Mouse (Mus musculus) MEL (cell line): ENCODE results near the gene Atp8b3. TPM values are rescaled to one million over a fixed set of nuclear protein-coding genes. Genes with fewer than 3 reads are reported as not detected.

Experiments
- DNase-seq: peaks from one replicate; pipeline ENCODE4 v3.0.0; 2011; ENCODE audit warnings: low read depth, low spot score
- H3K27ac ChIP-seq: 2 replicates; pipeline ENCODE4 v1.5.1; 2012; ENCODE audit warnings: low read depth, mild to moderate bottlenecking, control low read depth, low read length, moderate library complexity; ENCODE audit not compliant: control insufficient read depth
- H3K27me3 ChIP-seq, 2 experiments: fragments of 150-350 bp in 1 of 2; sonication (generic) in 1 of 2; 2 replicates each; pipeline ENCODE4 v1.6.1; 2012; ENCODE audit warnings: low read length in 2 of 2, mild to moderate bottlenecking in 2 of 2, improper control_type of control experiment in 1 of 2, moderate library complexity in 1 of 2; ENCODE audit not compliant: insufficient read depth in 2 of 2, control insufficient read depth in 1 of 2
- H3K36me3 ChIP-seq, 2 experiments: 2 replicates each; pipeline ENCODE4 v1.6.1; 2012 to 2014; ENCODE audit warnings: low read length in 2 of 2, improper control_type of control experiment in 1 of 2, inconsistent platforms in 1 of 2, mild to moderate bottlenecking in 1 of 2; ENCODE audit not compliant: insufficient read depth in 2 of 2, control insufficient read depth in 1 of 2
- H3K4me1 ChIP-seq, 2 experiments: fragments of 150-350 bp in 1 of 2; sonication (generic) in 1 of 2; 2 replicates each; pipeline ENCODE4 v1.6.1; 2012; ENCODE audit warnings: low read length in 2 of 2, improper control_type of control experiment in 1 of 2, mild to moderate bottlenecking in 1 of 2; ENCODE audit not compliant: insufficient read depth in 2 of 2, control insufficient read depth in 1 of 2
- H3K4me3 ChIP-seq, 2 experiments: fragments of 150-350 bp in 1 of 2; sonication (generic) in 1 of 2; 2 replicates each; pipeline ENCODE4 v1.5.1; 2012; ENCODE audit warnings: low read depth in 2 of 2, low read length in 2 of 2, mild to moderate bottlenecking in 2 of 2, moderate library complexity in 2 of 2, control low read depth in 1 of 2, improper control_type of control experiment in 1 of 2; ENCODE audit not compliant: control insufficient read depth in 1 of 2, insufficient read depth in 1 of 2
- H3K79me2 ChIP-seq: 2 replicates; pipeline ENCODE4 v1.6.1; 2012; ENCODE audit warnings: mild to moderate bottlenecking, low read length, moderate library complexity; ENCODE audit not compliant: control insufficient read depth, poor library complexity, insufficient read depth
- H3K9ac ChIP-seq: 2 replicates; pipeline ENCODE4 v1.6.1; 2012; ENCODE audit warnings: low read depth, mild to moderate bottlenecking, control low read depth, low read length, moderate library complexity; ENCODE audit not compliant: control insufficient read depth, poor library complexity, severe bottlenecking
- H3K9me3 ChIP-seq: fragments of 150-350 bp; sonication (generic); replicated peaks from 2 replicates; pipeline ENCODE4 v1.6.1; 2012; ENCODE audit warnings: mild to moderate bottlenecking, low read length, improper control_type of control experiment, moderate library complexity; ENCODE audit not compliant: insufficient read depth
- CHD1 ChIP-seq: IDR thresholded peaks from 2 replicates; pipeline ENCODE4 v1.6.1; 2012; ENCODE audit warnings: low read depth, mild to moderate bottlenecking, inconsistent platforms, low read length, improper control_type of control experiment
- CHD2 ChIP-seq: IDR thresholded peaks from 2 replicates; pipeline ENCODE4 v1.6.1; 2011; ENCODE audit warnings: low read length, improper control_type of control experiment
- CTCF ChIP-seq, 3 experiments: IDR thresholded peaks in 2 of 3; conservative IDR thresholded peaks in 1 of 3; 2 replicates each; pipeline ENCODE4 v1.5.1; 2011 to 2012; ENCODE audit warnings: low read length in 3 of 3, low read depth in 2 of 3, mild to moderate bottlenecking in 2 of 3, improper control_type of control experiment in 1 of 3, inconsistent platforms in 1 of 3, mixed read lengths in 1 of 3, moderate library complexity in 1 of 3; ENCODE audit not compliant: control insufficient read depth in 1 of 3, insufficient read depth in 1 of 3, poor library complexity in 1 of 3, severe bottlenecking in 1 of 3
- ELF1 ChIP-seq: IDR thresholded peaks from 2 replicates; pipeline ENCODE4 v1.6.1; 2014; ENCODE audit warnings: low read depth, mild to moderate bottlenecking, inconsistent platforms, low read length, improper control_type of control experiment, moderate library complexity
- GABPA ChIP-seq: IDR thresholded peaks from 2 replicates; pipeline ENCODE4 v1.6.1; 2012; ENCODE audit warnings: low read depth, mild to moderate bottlenecking, inconsistent platforms, low read length, improper control_type of control experiment, moderate library complexity
- GATA1 ChIP-seq: IDR thresholded peaks from 2 replicates; pipeline ENCODE4 v1.6.1; 2011; ENCODE audit warnings: low read depth, low read length, improper control_type of control experiment
- JUND ChIP-seq: IDR thresholded peaks from 2 replicates; pipeline ENCODE4 v1.6.1; 2011; ENCODE audit warnings: low read depth, mild to moderate bottlenecking, improper control_type of control experiment, low read length
- MAX ChIP-seq: IDR thresholded peaks from 2 replicates; pipeline ENCODE4 v1.6.1; 2011; ENCODE audit warnings: low read length, improper control_type of control experiment
- MEF2A ChIP-seq: IDR thresholded peaks from 2 replicates; pipeline ENCODE4 v1.6.1; 2014; ENCODE audit warnings: low read depth, mild to moderate bottlenecking, inconsistent platforms, low read length, improper control_type of control experiment; ENCODE audit not compliant: poor library complexity, insufficient replicate concordance, severe bottlenecking; ENCODE audit errors: extremely low read depth
- MXI1 ChIP-seq: IDR thresholded peaks from 2 replicates; pipeline ENCODE4 v1.6.1; 2011; ENCODE audit warnings: mild to moderate bottlenecking, low read depth, low read length, improper control_type of control experiment
- MYC ChIP-seq: IDR thresholded peaks from 2 replicates; pipeline ENCODE4 v1.6.1; 2011; ENCODE audit warnings: low read depth, mild to moderate bottlenecking, low read length, improper control_type of control experiment, moderate library complexity
- NRF1 ChIP-seq: IDR thresholded peaks from 2 replicates; pipeline ENCODE4 v1.6.1; 2014; ENCODE audit warnings: low read depth, mild to moderate bottlenecking, inconsistent platforms, low read length, improper control_type of control experiment, moderate library complexity; ENCODE audit not compliant: poor library complexity, insufficient read depth, severe bottlenecking
- RAD21 ChIP-seq: IDR thresholded peaks from 2 replicates; pipeline ENCODE4 v1.6.1; 2011; ENCODE audit warnings: mild to moderate bottlenecking, low read depth, low read length, improper control_type of control experiment
- RCOR1 ChIP-seq: IDR thresholded peaks from 2 replicates; pipeline ENCODE4 v1.6.1; 2012; ENCODE audit warnings: low read depth, mild to moderate bottlenecking, inconsistent platforms, low read length, improper control_type of control experiment
- SIN3A ChIP-seq: IDR thresholded peaks from 2 replicates; pipeline ENCODE4 v1.6.1; 2012; ENCODE audit warnings: low read length, improper control_type of control experiment, inconsistent platforms
- SMC3 ChIP-seq: IDR thresholded peaks from 2 replicates; pipeline ENCODE4 v1.6.1; 2011; ENCODE audit warnings: low read depth, low read length, improper control_type of control experiment
- ZC3H11A ChIP-seq: IDR thresholded peaks from 2 replicates; pipeline ENCODE4 v1.6.1; 2012; ENCODE audit warnings: low read depth, mild to moderate bottlenecking, inconsistent platforms, low read length, improper control_type of control experiment
- polyA plus RNA-seq, 2 experiments: library from polyadenylated mRNA; stranded (reverse) in 1 of 2; unstranded in 1 of 2; fragments of >175 nt in 1 of 2; fragments of >200 nt in 1 of 2; gene quantifications; 2 replicates each; pipeline versions ENCODE4 v1.2.1 to v1.2.4; 2012; ENCODE audit warnings: low replicate concordance in 2 of 2, low read depth in 1 of 2; ENCODE audit not compliant: insufficient read length in 2 of 2, insufficient read depth in 1 of 2, missing spikeins in 1 of 2
- total RNA-seq: library from RNA; depleted of rRNA; stranded (reverse); fragments of 300-350 nt; gene quantifications from 2 replicates; pipeline ENCODE4 v1.2.3, GENCODE M21; 2012

Gene Atp8b3
- total and polyA plus RNA-seq, 3 experiments = 0.13 TPM; not detected in 2

DNA sequence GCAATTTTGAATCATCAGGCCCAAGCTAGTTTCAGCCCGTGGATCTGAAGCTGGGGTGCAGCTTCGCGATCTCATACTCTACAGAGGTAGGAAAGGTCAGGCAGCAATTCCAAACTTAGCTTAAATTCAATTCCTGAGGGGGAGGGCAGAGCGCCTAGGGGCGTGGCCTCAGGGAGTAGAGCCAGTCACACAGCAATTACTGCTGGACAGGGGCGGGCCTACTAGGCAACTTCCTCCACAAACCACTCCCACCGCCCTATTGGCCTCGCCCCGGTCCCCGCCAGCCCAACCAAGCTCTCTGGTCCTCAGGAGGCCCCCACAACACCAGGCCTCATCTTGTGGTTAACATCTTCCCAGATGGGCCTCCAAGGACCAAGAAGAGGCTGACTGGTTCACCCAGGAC, 30.7 kb upstream of the Atp8b3 start:
- no peaks in the 10 kb centered on the region for H3K9me3 ChIP-seq
- peak; percentile 84 for DNase-seq
- peaks cover 12 to 48% of the 10 kb centered on the region in 2 experiments; a peak in 3 of 4 replicates for H3K4me1 ChIP-seq
- H3K79me2 ChIP-seq = peaks cover 58% of the 10 kb centered on the region
- H3K27ac ChIP-seq = peak overlapping the region; percentile 68
- peak overlapping the region; percentile 38 to 44 for H3K4me3 ChIP-seq
- no peak for TF ChIP-seq SIN3A
- no peak for TF ChIP-seq MAX
- peaks cover 0 to 34% of the 10 kb centered on the region in 2 experiments; a peak in 2 of 4 replicates for H3K36me3 ChIP-seq
- H3K9ac ChIP-seq = peak overlapping the region; percentile 49
- no peaks in the 10 kb centered on the region for H3K27me3 ChIP-seq

DNA sequence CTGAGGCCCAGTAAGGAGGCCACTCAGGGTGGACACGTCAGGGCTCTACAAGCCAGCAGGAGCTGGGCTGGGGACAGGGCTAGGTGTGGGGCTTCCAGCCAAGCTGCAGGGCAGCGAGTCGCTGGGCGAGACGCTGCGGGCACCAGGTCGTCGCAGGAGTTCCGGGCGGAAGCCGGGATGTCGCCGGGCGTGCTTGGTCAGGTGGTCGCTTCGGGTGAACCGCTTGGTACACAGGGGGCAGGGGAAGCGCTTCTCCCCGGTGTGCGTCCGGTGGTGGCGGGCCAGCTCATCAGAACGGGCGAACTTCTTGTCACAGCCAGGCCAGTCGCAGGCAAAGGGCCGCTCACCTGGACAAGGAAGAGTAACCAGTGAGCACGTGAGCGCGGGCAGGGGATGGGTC, 30.0 kb upstream of the Atp8b3 start:
- Histone ChIP-seq H3K4me3 (no peak overlapping the region), H3K27ac (no peak overlapping the region), H3K79me2 (peaks cover 51% of the 10 kb centered on the region), H3K27me3 (no peaks in the 10 kb centered on the region), H3K9me3 (no peaks in the 10 kb centered on the region), H3K9ac (no peak overlapping the region), H3K36me3 (peaks cover 0 to 26% of the 10 kb centered on the region in 2 experiments; a peak in 2 of 4 replicates), H3K4me1 (peaks cover 10 to 41% of the 10 kb centered on the region in 2 experiments; a peak in 3 of 4 replicates)
- no peak for DNase-seq
- no peak for TF ChIP-seq NRF1
- no peak for TF ChIP-seq MAX
- TF ChIP-seq CTCF (IDR thresholded peaks at IDR 0.05 in 2 of 3, conservative IDR thresholded peaks at IDR 0.05 in 1 of 3; ENCODE audit: control insufficient read depth in 1 of 3, insufficient read depth in 1 of 3, low read depth in 2 of 3, low read length in 3 of 3, poor library complexity in 1 of 3, severe bottlenecking in 1 of 3) = no peak
- TF ChIP-seq JUND = no peak
- no peak for TF ChIP-seq GABPA
- TF ChIP-seq SMC3 = no peak
- TF ChIP-seq CHD1 = no peak
- no peak for TF ChIP-seq MEF2A
- TF ChIP-seq CHD2 = no peak
- no peak for TF ChIP-seq ELF1
- no peak for TF ChIP-seq MYC
- no peak for TF ChIP-seq ZC3H11A
- no peak for TF ChIP-seq GATA1
- TF ChIP-seq RCOR1 = no peak
- no peak for TF ChIP-seq MXI1
- TF ChIP-seq RAD21 = no peak
